Mouse (Mus musculus): Measurements from ENCODE around the gene Hsd17b13.

DNA sequence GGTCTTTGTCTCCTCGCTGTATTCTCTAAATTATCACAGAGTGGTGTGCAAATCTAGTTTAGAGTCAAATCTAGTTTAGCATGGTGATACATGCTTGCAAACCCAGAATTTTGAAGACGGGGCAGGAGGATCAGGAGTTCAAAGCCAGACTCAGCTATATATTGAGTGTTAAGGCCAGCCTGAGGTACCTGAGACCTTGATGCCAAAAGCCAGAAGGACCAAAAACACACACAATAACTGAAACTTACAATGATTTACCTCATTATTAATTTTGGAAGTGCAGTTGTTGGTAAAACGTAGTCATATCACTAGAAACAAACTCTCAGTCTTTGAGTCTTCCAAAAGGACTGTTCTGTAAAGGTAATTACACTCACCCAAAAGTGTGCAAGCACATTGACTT is 32.2 kb upstream of the Hsd17b13 start:
- TF ChIP-seq POLR2A (IDR thresholded peaks at IDR 0.05; ENCODE audit: borderline replicate concordance, insufficient read depth, low read length) (no peak), CTCF (IDR thresholded peaks at IDR 0.05; ENCODE audit: borderline replicate concordance, insufficient read depth, low read depth, low read length) (no peak)

Measured in cerebellum, adult 2 months (tissue).